Mouse (Mus musculus) olfactory bulb, adult 2 months (tissue): ENCODE measurements around the gene Tmem184b.

Source experiments
- CTCF ChIP-seq: fragments of 200-500 bp; IDR thresholded peaks from 2 replicates; pipeline ENCODE4 v1.5.1; 2012; ENCODE audit warnings: low read depth, mild to moderate bottlenecking, low read length, moderate library complexity; ENCODE audit not compliant: insufficient read depth
- POLR2A ChIP-seq: fragments of 200-500 bp; IDR thresholded peaks from 2 replicates; pipeline ENCODE4 v1.6.1; 2012; ENCODE audit warnings: mild to moderate bottlenecking, low read depth, low read length, moderate library complexity; ENCODE audit not compliant: insufficient read depth

DNA sequence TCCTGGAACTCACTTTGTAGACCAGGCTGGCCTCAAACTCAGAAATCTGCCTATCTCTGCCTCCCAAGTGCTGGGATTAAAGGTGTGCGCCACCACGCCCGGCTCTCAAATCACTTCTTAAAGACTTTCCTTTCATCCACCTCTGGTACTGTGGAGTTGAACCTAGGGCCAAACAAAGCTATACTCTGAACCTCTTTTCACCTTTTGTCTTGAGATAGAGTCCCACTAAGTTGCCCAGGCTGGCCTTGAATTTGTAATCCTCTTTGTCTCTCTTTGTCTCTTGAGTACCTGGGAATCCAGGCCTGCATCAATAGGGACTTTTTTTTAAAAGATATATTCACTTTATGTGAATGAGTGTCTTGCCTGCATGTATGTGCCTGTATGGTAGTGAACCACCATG is 44.7 kb upstream of the Tmem184b start:
- TF ChIP-seq CTCF (no peak), POLR2A (no peak)
